Comparison of ENCODE assay signal across 8 mouse cellular contexts in the genomic region with DNA sequence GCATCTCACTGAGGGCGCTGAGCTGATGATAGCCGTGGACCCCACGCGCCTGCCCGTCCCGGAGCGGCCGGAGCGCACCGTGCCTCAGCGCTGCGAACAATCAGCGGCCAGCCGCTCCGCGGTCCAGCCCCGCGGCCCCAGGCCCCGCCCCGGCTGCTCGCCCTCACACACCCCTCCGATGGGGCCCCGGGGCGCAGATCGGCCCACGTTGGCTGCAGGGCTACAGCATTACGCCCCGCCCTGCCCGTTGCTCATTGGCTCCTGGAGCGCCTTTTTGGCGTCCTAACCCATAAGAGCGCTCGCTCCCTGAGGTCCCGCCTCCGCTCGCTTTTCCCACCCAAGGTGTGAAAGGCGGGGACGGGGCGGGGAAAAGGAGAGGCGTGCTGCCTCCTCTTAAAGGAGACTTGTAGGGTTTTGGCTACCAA. TPM values are rescaled to one million over a fixed set of nuclear protein-coding genes. Genes with fewer than 3 reads are reported as not detected.
A peak's percentile ranks its signal among the peaks of the same experiment; 100 is the strongest.
DNase-seq lines count a peak whose midpoint lies in the region; ATAC-seq and TF ChIP-seq lines count a peak whose summit lies in the region.

Gene Lrig1, minus strand, starts transcription at position 92 of the 425 bp plus-strand sequence.

- WGBS in hindbrain, embryonic 12.5 days: under 1% methylated on average over 40 of the region's 40 CpGs
- under 1% methylated on average over 38 of the region's 40 CpGs for WGBS in lung, postnatal 0 days

- H3K27ac ChIP-seq in hindbrain, embryonic 12.5 days: peak within 1 kb of the TSS; percentile 92
- H3K27ac ChIP-seq in lung, postnatal 0 days (ENCODE audit: low read length): peak within 1 kb of the TSS; percentile 75

- no peaks in the 10 kb centered on the region for H3K36me3 ChIP-seq in hindbrain, embryonic 12.5 days
- no peaks in the 10 kb centered on the region for H3K36me3 ChIP-seq in lung, postnatal 0 days (ENCODE audit: insufficient read depth, low read length)

- no peaks in the 10 kb centered on the region for H3K27me3 ChIP-seq in hindbrain, embryonic 12.5 days
- no peaks in the 10 kb centered on the region for H3K27me3 ChIP-seq in lung, postnatal 0 days (replicated peaks; ENCODE audit: insufficient read depth, low read length)

- peak within 1 kb of the TSS; percentile 94 for H3K4me2 ChIP-seq in hindbrain, embryonic 12.5 days (replicated peaks)
- H3K4me2 ChIP-seq in lung, postnatal 0 days (replicated peaks; ENCODE audit: low read depth, low read length): peak within 1 kb of the TSS; percentile 93

- peak; percentile 97 for DNase-seq in T-cell, adult 2 months (ENCODE audit: low spot score)
- DNase-seq in cerebellum, postnatal 25 days: peak; percentile 97 to 98
- DNase-seq in frontal cortex, postnatal 14 days (ENCODE audit: low spot score in 2 of 2): peak; percentile 94 to 95
- DNase-seq in layer of hippocampus, postnatal 10 days (ENCODE audit: low spot score in 2 of 2): peak; percentile 93 to 95
- peak; percentile 99 for DNase-seq in lung, postnatal 0 days (ENCODE audit: low spot score)
- peak; percentile 92 for DNase-seq in ovary, postnatal 10 days (ENCODE audit: low spot score)
- peak; percentile 98 for DNase-seq in thymus, postnatal 0 days (ENCODE audit: low spot score)

- peak within 1 kb of the TSS; percentile 97 for H3K9ac ChIP-seq in hindbrain, embryonic 12.5 days
- peak within 1 kb of the TSS; percentile 54 for H3K9ac ChIP-seq in lung, postnatal 0 days (replicated peaks; ENCODE audit: low read depth)

- ATAC-seq in hindbrain, embryonic 12.5 days (ENCODE audit: low FRiP score): peak; percentile 99
- ATAC-seq in lung, postnatal 0 days: peak; percentile 98

- H3K9me3 ChIP-seq in hindbrain, embryonic 12.5 days (replicated peaks): no peaks in the 10 kb centered on the region
- H3K9me3 ChIP-seq in lung, postnatal 0 days (ENCODE audit: low read length): no peaks in the 10 kb centered on the region

- H3K4me1 ChIP-seq in hindbrain, embryonic 12.5 days: peaks cover 47% of the 10 kb centered on the region
- H3K4me1 ChIP-seq in lung, postnatal 0 days (ENCODE audit: insufficient read depth, low read depth, low read length): peaks cover under 1% of the 10 kb centered on the region; the same call in 1 of the 2 replicates

- no peak for TF ChIP-seq EP300 in lung, postnatal 0 days (IDR thresholded peaks at IDR 0.05)

- H3K4me3 ChIP-seq in hindbrain, embryonic 12.5 days: peak within 1 kb of the TSS; percentile 98
- H3K4me3 ChIP-seq in lung, postnatal 0 days (ENCODE audit: low read depth, low read length): peak within 1 kb of the TSS; percentile 70

- TF ChIP-seq CTCF in lung, postnatal 0 days (IDR thresholded peaks at IDR 0.05): no peak

RNA-seq across cellular contexts. Expression of gene Lrig1, which starts in this region (rescaled TPM):
- 23.9 and 24.3 TPM in 2 replicates for polyA plus RNA-seq in hindbrain, embryonic 12.5 days (2016; fragmentation: Nextera tagmentation; extraction: Ambion mirVana)
- total RNA-seq in layer of hippocampus, postnatal 10 days (2021): 10 to 100 TPM; 36.2 to 36.5 TPM
- 8.1 and 9.2 TPM in 2 replicates for polyA plus RNA-seq in lung, postnatal 0 days (2015; fragmentation: Nextera tagmentation; extraction: Ambion mirVana)
- polyA plus RNA-seq in thymus, postnatal 0 days (2015; fragmentation: Nextera tagmentation; extraction: Ambion mirVana): 6.6 and 6.8 TPM in 2 replicates

Comparison
In these comparisons a context has a peak if more than half of its experiments do, and no peak if none do; other contexts are left out.
1. Peak in every context shown above with its lines: DNase-seq, ATAC-seq, H3K4me3 ChIP-seq and H3K27ac ChIP-seq.